Comparison of ENCODE assay signal across 9 mouse cellular contexts in genomic region chr3:147063578-147064442, GRCm38 (mm10).
DNase-seq lines count a peak whose midpoint lies in the region; ATAC-seq lines count a peak whose summit lies in the region.
"Had no signal": no experiment of that assay in that cellular context is flagged by ENCODE, and none has a peak within 500 bp of the region (broad histone marks: within the 10 kb centered on the region; RNA-seq: fewer than 3 reads in every experiment).

No protein-coding gene starts in this region.

- peak; percentile 33 for DNase-seq in gastrocnemius, postnatal 10 days
- no peak for DNase-seq in gastrocnemius, adult 18-20 months (ENCODE audit: low spot score)
- DNase-seq in brain, adult 2 months (ENCODE audit: low read depth, low spot score) = peak; percentile 60
- peak; percentile 30 for DNase-seq in lung, postnatal 14 days
- no peak for DNase-seq in embryo, embryonic 11 days
- DNase-seq in B cell, adult 2 months = no peak
- no peak for DNase-seq in adrenal gland, postnatal 25 days

- peak; percentile 71 for ATAC-seq in heart, embryonic 14.5 days (ENCODE audit: insufficient number of reproducible peaks, insufficient read depth, low FRiP score, low read depth)

- peaks cover 8 to 13% of the 10 kb centered on the region in 2 experiments for H3K4me1 ChIP-seq in heart, embryonic 14.5 days (ENCODE audit: control insufficient read depth in 2 of 2, insufficient read depth in 2 of 2, low read length in 2 of 2)

- WGBS in heart, embryonic 14.5 days = 60% methylated on average over 16 of the region's 16 CpGs

- no peaks in the 10 kb centered on the region for H3K27me3 ChIP-seq in heart, embryonic 14.5 days (ENCODE audit: control insufficient read depth, insufficient read depth, low read length)

- H3K27ac ChIP-seq in heart, embryonic 14.5 days (replicated peaks in 1 of 2; ENCODE audit: control insufficient read depth in 1 of 2, insufficient read depth in 1 of 2, low read depth in 2 of 2, low read length in 2 of 2) = peak overlapping the region in 1 of 2 experiments; percentile 53; a peak in 2 of 4 replicates
- H3K27ac ChIP-seq: macrophage had no signal

- H3K4me3 ChIP-seq in heart, embryonic 14.5 days (ENCODE audit: control insufficient read depth in 1 of 2, insufficient read depth in 1 of 2, low read depth in 1 of 2, low read length in 2 of 2) = no peak overlapping the region

- H3K9me3 ChIP-seq in heart, embryonic 14.5 days (ENCODE audit: control insufficient read depth, low read length) = no peaks in the 10 kb centered on the region

- no peaks in the 10 kb centered on the region for H3K36me3 ChIP-seq in heart, embryonic 14.5 days (ENCODE audit: control insufficient read depth, insufficient read depth, low read length)

- H3K4me2 ChIP-seq in heart, embryonic 14.5 days (ENCODE audit: low read length) = no peak overlapping the region

- H3K9ac ChIP-seq in heart, embryonic 14.5 days (ENCODE audit: low read length) = no peak overlapping the region

Comparison
In these comparisons a context has a peak if more than half of its experiments do, and no peak if none do; other contexts are left out.
1. DNase-seq: peak in gastrocnemius, postnatal 10 days (single experiment), brain, adult 2 months (single experiment) and lung, postnatal 14 days (single experiment); none in gastrocnemius, adult 18-20 months (single experiment), embryo, embryonic 11 days (single experiment), B cell, adult 2 months (0 of 2) and adrenal gland, postnatal 25 days (single experiment).